Mouse (Mus musculus) limb, embryonic 10.5 days (tissue): ENCODE results near the gene Cmpk2. TPM values are rescaled to one million over a fixed set of nuclear protein-coding genes. Genes with fewer than 3 reads are reported as not detected.
A peak's percentile ranks its signal among the peaks of the same experiment; 100 is the strongest.

ENCODE experiments used
- DNase-seq: peaks from one replicate; pipeline ENCODE4 v3.0.0-alpha.2; 2017; ENCODE audit warnings: low spot score
- H3K27ac ChIP-seq: fragments of 300-500 bp; sonication (generic); 2 replicates; pipeline ENCODE4 v1.5.1; 2016; ENCODE audit warnings: mild to moderate bottlenecking
- H3K27me3 ChIP-seq: fragments of 300-500 bp; sonication (generic); 2 replicates; pipeline ENCODE4 v1.6.1; 2016; ENCODE audit warnings: low read depth, mild to moderate bottlenecking; ENCODE audit not compliant: poor library complexity, severe bottlenecking
- H3K36me3 ChIP-seq: fragments of 300-500 bp; sonication (generic); 2 replicates; pipeline ENCODE4 v1.6.1; 2016; ENCODE audit warnings: mild to moderate bottlenecking, moderate library complexity
- H3K4me1 ChIP-seq: fragments of 300-500 bp; sonication (generic); 2 replicates; pipeline ENCODE4 v1.6.1; 2016
- H3K4me3 ChIP-seq: fragments of 300-500 bp; sonication (generic); 2 replicates; pipeline ENCODE4 v1.5.1; 2016; ENCODE audit warnings: mild to moderate bottlenecking, moderate library complexity
- H3K9me3 ChIP-seq: fragments of 300-500 bp; sonication (generic); replicated peaks from 2 replicates; pipeline ENCODE4 v1.6.1; 2016; ENCODE audit warnings: mild to moderate bottlenecking
- WGBS: fragments of 180-500 bp; shearing (Covaris S2); methylation state at CpG from one replicate; pipeline ENCODE4 v1.1.7; 2016; 5-methylcytosine and 5-hydroxymethylcytosine counted together
- polyA plus RNA-seq: library from polyadenylated mRNA; unstranded; fragments of >200 nt; fragmentation: Nextera tagmentation; extraction: Ambion mirVana; gene quantifications from 2 replicates; pipeline ENCODE4 v1.2.1, GENCODE M21; 2016

Gene Cmpk2
- polyA plus RNA-seq, 1 experiment from 2014 or later, result 5.4 TPM

GRCm38 (mm10) chr12:26488617-26489274 is 19.7 kb downstream of the Cmpk2 start:
- peak overlapping the region; percentile 78 for H3K27ac ChIP-seq
- DNase-seq, result no peak

GRCm38 (mm10) chr12:26489942-26490341 is 20.9 kb downstream of the Cmpk2 start:
- H3K9me3 ChIP-seq, result no peaks in the 10 kb centered on the region
- no peak overlapping the region for H3K4me3 ChIP-seq
- no peaks in the 10 kb centered on the region for H3K36me3 ChIP-seq
- H3K4me1 ChIP-seq, result peaks cover 30% of the 10 kb centered on the region
- DNase-seq, result no peak
- H3K27ac ChIP-seq, result no peak overlapping the region
- 91% methylated on average over 1 of the region's 1 CpGs for WGBS
- H3K27me3 ChIP-seq, result no peaks in the 10 kb centered on the region

More at GRCm38 (mm10) chr12:26488617-26489274, 19.7 kb downstream of the Cmpk2 start:
- Histone ChIP-seq H3K9me3 (no peaks in the 10 kb centered on the region), H3K27me3 (no peaks in the 10 kb centered on the region), H3K4me1 (peaks cover 20% of the 10 kb centered on the region), H3K4me3 (0 out of 2 replicates have a peak overlapping the region, but pooled peaks have one; percentile 7), H3K36me3 (no peaks in the 10 kb centered on the region)
- 54% methylated on average over 5 of the region's 5 CpGs for WGBS

- Histone ChIP-seq H3K9me3 (no peaks in the 10 kb centered on the region), H3K27me3 (no peaks in the 10 kb centered on the region), H3K36me3 (no peaks in the 10 kb centered on the region), H3K4me1 (no peaks in the 10 kb centered on the region), H3K27ac (no peak overlapping the region), H3K4me3 (no peak overlapping the region)
- WGBS, result 88% methylated on average over 3 of the region's 3 CpGs
- DNase-seq, result no peak
Measured at GRCm38 (mm10) chr12:26501042-26501441, 32.0 kb downstream of the Cmpk2 start.

GRCm38 (mm10) chr12:26510971-26511370 is 42.0 kb downstream of the Cmpk2 start:
- 92% methylated on average over 4 of the region's 4 CpGs for WGBS
- Histone ChIP-seq H3K4me1 (no peaks in the 10 kb centered on the region), H3K27me3 (no peaks in the 10 kb centered on the region), H3K36me3 (no peaks in the 10 kb centered on the region), H3K9me3 (no peaks in the 10 kb centered on the region), H3K4me3 (no peak overlapping the region), H3K27ac (no peak overlapping the region)
- no peak for DNase-seq

- H3K4me1 ChIP-seq, result no peaks in the 10 kb centered on the region
- no peaks in the 10 kb centered on the region for H3K9me3 ChIP-seq
- H3K27me3 ChIP-seq, result no peaks in the 10 kb centered on the region
- H3K36me3 ChIP-seq, result no peaks in the 10 kb centered on the region
- whole genome bisulfite sequencing, result 87% methylated on average over 3 of the region's 3 CpGs
- DNase-seq, result no peak
- no peak overlapping the region for H3K27ac ChIP-seq
- H3K4me3 ChIP-seq, result no peak overlapping the region
Measured at GRCm38 (mm10) chr12:26518206-26518605, 49.2 kb downstream of the Cmpk2 start.

GRCm38 (mm10) chr12:26524943-26525697 is 56.1 kb downstream of the Cmpk2 start:
- DNase-seq, result no peak
- Histone ChIP-seq H3K4me3 (no peak overlapping the region), H3K4me1 (peaks cover 6% of the 10 kb centered on the region), H3K27ac (no peak overlapping the region), H3K9me3 (no peaks in the 10 kb centered on the region), H3K27me3 (no peaks in the 10 kb centered on the region), H3K36me3 (no peaks in the 10 kb centered on the region)
- 75% methylated on average over 3 of the region's 3 CpGs for WGBS

- no peak overlapping the region for H3K4me3 ChIP-seq
- no peaks in the 10 kb centered on the region for H3K9me3 ChIP-seq
- no peak overlapping the region for H3K27ac ChIP-seq
- H3K4me1 ChIP-seq, result peaks cover 6% of the 10 kb centered on the region
- no peak for DNase-seq
- no peaks in the 10 kb centered on the region for H3K27me3 ChIP-seq
- no peaks in the 10 kb centered on the region for H3K36me3 ChIP-seq
- WGBS, result 75% methylated on average over 5 of the region's 5 CpGs
Measured at GRCm38 (mm10) chr12:26525698-26526026, 56.7 kb downstream of the Cmpk2 start.

Other genes with a start within 250 kb of the Cmpk2 start
- gene Rnf144a, start 54.0 kb upstream of the Cmpk2 start, polyA plus RNA-seq, result 44.2 and 54.9 TPM in 2 replicates
- 0.78 and 0.94 TPM in 2 replicates for gene Rsad2, start 12.8 kb upstream of the Cmpk2 start, polyA plus RNA-seq